17 mouse cellular contexts compared by ENCODE assay signal in the genomic region with DNA sequence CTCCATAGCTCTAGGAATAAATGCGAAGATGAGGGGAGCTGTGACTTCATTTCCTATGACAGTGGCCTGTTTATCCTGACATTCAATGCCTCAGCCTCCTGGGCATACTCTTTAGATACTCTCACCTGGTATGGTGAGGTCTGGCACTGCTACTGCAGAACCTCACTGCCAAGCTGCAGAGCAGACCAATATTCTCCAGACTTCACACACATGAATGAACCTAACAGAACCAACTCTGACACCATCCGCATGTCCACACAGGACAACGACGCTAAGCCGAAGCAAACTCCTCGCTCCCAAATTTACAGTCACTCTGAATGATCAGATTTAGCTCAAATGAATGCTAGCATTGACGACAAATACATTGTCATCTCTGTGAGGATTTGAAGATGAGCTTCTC. TPM values are rescaled to one million over a fixed set of nuclear protein-coding genes. Genes with fewer than 3 reads are reported as not detected.
A peak's percentile ranks its signal among the peaks of the same experiment; 100 is the strongest.
DNase-seq lines count a peak whose midpoint lies in the region; ATAC-seq lines count a peak whose summit lies in the region.
"Had no signal": no experiment of that assay in that cellular context is flagged by ENCODE, and none has a peak within 500 bp of the region (broad histone marks: within the 10 kb centered on the region; RNA-seq: fewer than 3 reads in every experiment).

No protein-coding gene starts in this region.

- intact Hi-C loops in heart, postnatal 10 days (cut with DNase I), result no loop called here

- ATAC-seq in cerebellum, adult (ENCODE audit: insufficient number of reproducible peaks, low FRiP score, low TSS enrichment), result peak; percentile 32; the same call in 1 of the 2 replicates
- ATAC-seq: CD4-positive, CD25-positive, alpha-beta regulatory T cell, adult 4 months; forebrain, embryonic 13.5 days; forebrain, embryonic 15.5 days; forebrain, postnatal 0 days; Patski had no signal

- DNase-seq in cerebellum, postnatal 14 days, result no peak
- peak; percentile 68 for DNase-seq in cerebellum, adult 9-10 months
- DNase-seq in cerebellum, adult 9-11 months, result no peak
- peak; percentile 58 for DNase-seq in heart, adult 11 months
- no peak for DNase-seq in heart, postnatal 10 days
- DNase-seq: adrenal gland, adult 2 months; adrenal gland, postnatal 10 days; adrenal gland, postnatal 25 days; B cell, adult 2 months; cerebellum, adult 11 months; cerebellum, adult 8-10 months; forebrain, postnatal 0 days had no signal

RNA-seq across cellular contexts. Expression of gene 1700025G04Rik, which starts 24.4 kb away (rescaled TPM):
- total RNA-seq in heart, postnatal 10 days (2021), result 10 to 100 TPM; 56.4 to 60.5 TPM

Comparison
In these comparisons a context has a peak if more than half of its experiments do, and no peak if none do; other contexts are left out.
1. DNase-seq: peak in cerebellum, adult 9-10 months (single experiment) and heart, adult 11 months (single experiment); none in cerebellum, postnatal 14 days (0 of 2), cerebellum, adult 9-11 months (single experiment) and heart, postnatal 10 days (0 of 2).